Mouse (Mus musculus) neural tube, embryonic 10.5 days (tissue): Measurements from ENCODE around the gene Hmga1.

Source experiments
- DNase-seq: peaks from one replicate; pipeline ENCODE4 v3.0.0-alpha.2; 2017; ENCODE audit warnings: low spot score; ENCODE audit errors: extremely low spot score

Hmga1 gene

GRCm38 (mm10) chr17:27558845-27559244 is 2.5 kb downstream of the Hmga1 start:
- DNase-seq: no peak

GRCm38 (mm10) chr17:27559596-27559995 is 3.3 kb downstream of the Hmga1 start:
- no peak for DNase-seq

GRCm38 (mm10) chr17:27560926-27561480 is 4.7 kb downstream of the Hmga1 start:
- DNase-seq: no peak

GRCm38 (mm10) chr17:27561809-27562526 is 5.7 kb downstream of the Hmga1 start:
- DNase-seq: no peak

GRCm38 (mm10) chr17:27563771-27564244 is 7.5 kb downstream of the Hmga1 start:
- no peak for DNase-seq

- peak; percentile 63 for DNase-seq
Observed at GRCm38 (mm10) chr17:27564391-27565162, 8.3 kb downstream of the Hmga1 start.

GRCm38 (mm10) chr17:27565163-27565941 is 9.1 kb downstream of the Hmga1 start, which contains the start of gene AI413582:
AI413582 (minus strand) TSS chr17:27565756.
- DNase-seq: peak; percentile 98

- no peak for DNase-seq
Observed at GRCm38 (mm10) chr17:27565942-27566267, 9.6 kb downstream of the Hmga1 start.

- no peak for DNase-seq
Observed at GRCm38 (mm10) chr17:27568228-27568627, 11.9 kb downstream of the Hmga1 start.

GRCm38 (mm10) chr17:27571315-27571714 is 15.0 kb downstream of the Hmga1 start:
- DNase-seq: no peak

- no peak for DNase-seq
Observed at GRCm38 (mm10) chr17:27573772-27574320, 17.5 kb downstream of the Hmga1 start.

- DNase-seq: no peak
Observed at GRCm38 (mm10) chr17:27574470-27575115, 18.3 kb downstream of the Hmga1 start.

- DNase-seq: no peak
Observed at GRCm38 (mm10) chr17:27575116-27575776, 18.9 kb downstream of the Hmga1 start.

- no peak for DNase-seq
Observed at GRCm38 (mm10) chr17:27576056-27576455, 19.8 kb downstream of the Hmga1 start.

- no peak for DNase-seq
Observed at GRCm38 (mm10) chr17:27577468-27577867, 21.2 kb downstream of the Hmga1 start.

GRCm38 (mm10) chr17:27578487-27578886 is 22.2 kb downstream of the Hmga1 start:
- DNase-seq: no peak

- DNase-seq: no peak
Observed at GRCm38 (mm10) chr17:27579816-27580215, 23.5 kb downstream of the Hmga1 start.

- DNase-seq: no peak
Observed at GRCm38 (mm10) chr17:27580392-27581068, 24.2 kb downstream of the Hmga1 start.

GRCm38 (mm10) chr17:27583185-27583894 is 27.0 kb downstream of the Hmga1 start:
- no peak for DNase-seq
